Mouse (Mus musculus) liver, embryonic 14.5 days (tissue): ENCODE data around the gene Gpc6. TPM values are rescaled to one million over a fixed set of nuclear protein-coding genes. Genes with fewer than 3 reads are reported as not detected.

Experiments used
- ATAC-seq: fragments of 200-750 bp; cut with Nextera tagmentation; 2 replicates; pipeline ENCODE4 v1.8.0; 2017; ENCODE audit warnings: moderate number of reproducible peaks, mild to moderate bottlenecking, moderate library complexity; ENCODE audit not compliant: insufficient read depth
- DNase-seq, 3 experiments: peaks; one replicate each; pipeline ENCODE4 v3.0.0-alpha.2; 2012 to 2013; ENCODE audit warnings: low read depth in 3 of 3, low spot score in 3 of 3
- H3K27ac ChIP-seq: fragments of 300-500 bp; sonication (generic); 2 replicates; pipeline ENCODE4 v1.5.1; 2014; ENCODE audit warnings: moderate library complexity, mild to moderate bottlenecking, control low read depth, inconsistent platforms
- H3K27me3 ChIP-seq: fragments of 300-500 bp; sonication (generic); 2 replicates; pipeline ENCODE4 v1.6.1; 2014; ENCODE audit warnings: mild to moderate bottlenecking, low read length, moderate library complexity; ENCODE audit not compliant: control insufficient read depth, insufficient read depth
- H3K36me3 ChIP-seq: fragments of 300-500 bp; sonication (generic); replicated peaks from 2 replicates; pipeline ENCODE4 v1.6.1; 2014; ENCODE audit warnings: low read depth; ENCODE audit not compliant: control insufficient read depth, insufficient read depth
- H3K4me1 ChIP-seq, 2 experiments: fragments of 200-500 bp in 1 of 2; fragments of 300-500 bp in 1 of 2; sonication (generic) in 1 of 2; replicated peaks; 2 replicates each; pipeline ENCODE4 v1.6.1; 2012 to 2014; ENCODE audit warnings: antibody characterized with exemption in 1 of 2, inconsistent platforms in 1 of 2, low read length in 1 of 2; ENCODE audit not compliant: control insufficient read depth in 2 of 2, insufficient read depth in 2 of 2
- H3K4me2 ChIP-seq: fragments of 300-500 bp; sonication (generic); 2 replicates; pipeline ENCODE4 v1.6.1; 2014; ENCODE audit warnings: low read depth, mild to moderate bottlenecking, control low read depth, moderate library complexity
- H3K4me3 ChIP-seq, 2 experiments: fragments of 200-500 bp in 1 of 2; fragments of 300-500 bp in 1 of 2; sonication (generic) in 1 of 2; 2 replicates each; pipeline ENCODE4 v1.5.1; 2012 to 2014; ENCODE audit warnings: low read depth in 2 of 2, low read length in 2 of 2, mild to moderate bottlenecking in 2 of 2, control low read depth in 1 of 2, inconsistent platforms in 1 of 2, moderate library complexity in 1 of 2; ENCODE audit not compliant: insufficient read depth in 1 of 2
- H3K9ac ChIP-seq: fragments of 300-500 bp; sonication (generic); replicated peaks from 2 replicates; pipeline ENCODE4 v1.6.1; 2014; ENCODE audit warnings: mild to moderate bottlenecking, control low read depth, moderate library complexity
- H3K9me3 ChIP-seq: fragments of 300-500 bp; sonication (generic); 2 replicates; pipeline ENCODE4 v1.6.1; 2016; ENCODE audit warnings: low read length, mixed read lengths; ENCODE audit not compliant: control insufficient read depth
- CTCF ChIP-seq: IDR thresholded peaks from 2 replicates; pipeline ENCODE4 v1.5.1; 2016; ENCODE audit warnings: antibody characterized with exemption, low read depth, control low read depth
- EP300 ChIP-seq: IDR thresholded peaks from 2 replicates; pipeline ENCODE4 v1.6.1; 2016; ENCODE audit warnings: antibody characterized with exemption, low read depth
- WGBS: fragments of 180-500 bp; shearing (Covaris S2); extraction: QIAGEN DNeasy Blood & Tissue Kit; methylation state at CpG from one replicate; pipeline ENCODE4 v1.1.7; 2014; ENCODE audit not compliant: insufficient replicate concordance; 5-methylcytosine and 5-hydroxymethylcytosine counted together
- polyA plus RNA-seq, 2 experiments: library from polyadenylated mRNA; depleted of rRNA in 1 of 2; stranded (reverse) in 1 of 2; unstranded in 1 of 2; fragments of >200 nt; fragmentation: Nextera tagmentation in 1 of 2; extraction: Ambion mirVana in 1 of 2; gene quantifications; 2 replicates each; pipeline versions ENCODE4 v1.2.1 to v1.2.3; 2012 to 2014

Gpc6 gene
- polyA plus RNA-seq, 2 experiments = 0.97 to 2.3 TPM

GRCm38 (mm10) chr14:117816706-117817105 lies 891.6 kb downstream of the Gpc6 start:
- DNase-seq = no peak
- 65% methylated on average over 3 of the region's 3 CpGs for WGBS
- no peak for TF ChIP-seq CTCF
- no peak for TF ChIP-seq EP300
- no peaks in the 10 kb centered on the region for H3K9me3 ChIP-seq
- H3K4me2 ChIP-seq = no peak overlapping the region
- no peaks in the 10 kb centered on the region for H3K36me3 ChIP-seq
- H3K4me1 ChIP-seq = no peaks in the 10 kb centered on the region
- H3K27me3 ChIP-seq = no peaks in the 10 kb centered on the region
- no peak for ATAC-seq
- no peak overlapping the region for H3K9ac ChIP-seq
- no peak overlapping the region for H3K4me3 ChIP-seq
- H3K27ac ChIP-seq = no peak overlapping the region

- no peak overlapping the region for H3K27ac ChIP-seq
- DNase-seq (no peak), ATAC-seq (no peak)
- H3K4me3 ChIP-seq = no peak overlapping the region
- H3K36me3 ChIP-seq = no peaks in the 10 kb centered on the region
- no peak overlapping the region for H3K9ac ChIP-seq
- no peaks in the 10 kb centered on the region for H3K4me1 ChIP-seq
- H3K27me3 ChIP-seq = no peaks in the 10 kb centered on the region
- H3K9me3 ChIP-seq = no peaks in the 10 kb centered on the region
- no peak for TF ChIP-seq EP300
- TF ChIP-seq CTCF = no peak
- H3K4me2 ChIP-seq = no peak overlapping the region
- WGBS = 65% methylated on average over 4 of the region's 4 CpGs
These were observed 892.1 kb downstream of the Gpc6 start for GRCm38 (mm10) chr14:117817196-117817595.

- Histone ChIP-seq H3K4me1 (no peaks in the 10 kb centered on the region), H3K4me3 (no peak overlapping the region), H3K36me3 (no peaks in the 10 kb centered on the region), H3K9me3 (no peaks in the 10 kb centered on the region), H3K4me2 (no peak overlapping the region), H3K27ac (no peak overlapping the region), H3K27me3 (no peaks in the 10 kb centered on the region), H3K9ac (no peak overlapping the region)
- ATAC-seq = no peak
- TF ChIP-seq EP300 (no peak), CTCF (no peak)
- no peak for DNase-seq
These were observed 899.4 kb downstream of the Gpc6 start for GRCm38 (mm10) chr14:117824491-117824890.

GRCm38 (mm10) chr14:117826294-117827046 lies 901.4 kb downstream of the Gpc6 start:
- Histone ChIP-seq H3K4me2 (no peak overlapping the region), H3K27me3 (no peaks in the 10 kb centered on the region), H3K27ac (no peak overlapping the region), H3K36me3 (no peaks in the 10 kb centered on the region), H3K4me1 (no peaks in the 10 kb centered on the region), H3K9ac (no peak overlapping the region), H3K4me3 (no peak overlapping the region), H3K9me3 (no peaks in the 10 kb centered on the region)
- ATAC-seq = no peak
- 61% methylated on average over 8 of the region's 8 CpGs for WGBS
- DNase-seq = no peak
- no peak for TF ChIP-seq CTCF
- no peak for TF ChIP-seq EP300

GRCm38 (mm10) chr14:117831267-117831666 lies 906.2 kb downstream of the Gpc6 start:
- no peaks in the 10 kb centered on the region for H3K27me3 ChIP-seq
- H3K4me1 ChIP-seq = no peaks in the 10 kb centered on the region
- no peak overlapping the region for H3K4me3 ChIP-seq
- H3K9me3 ChIP-seq = no peaks in the 10 kb centered on the region
- H3K36me3 ChIP-seq = no peaks in the 10 kb centered on the region
- no peak for TF ChIP-seq CTCF
- TF ChIP-seq EP300 = no peak
- ATAC-seq (no peak), DNase-seq (no peak)
- no peak overlapping the region for H3K27ac ChIP-seq
- no peak overlapping the region for H3K9ac ChIP-seq
- no peak overlapping the region for H3K4me2 ChIP-seq
- WGBS = 71% methylated on average over 8 of the region's 8 CpGs
